Mouse (Mus musculus) liver, embryonic 11.5 days (tissue): Measurements from ENCODE around the gene Kalrn. TPM values are rescaled to one million over a fixed set of nuclear protein-coding genes. Genes with fewer than 3 reads are reported as not detected.

Source experiments
- ATAC-seq: fragments of 200-750 bp; cut with Nextera tagmentation; replicated peaks from 2 replicates; pipeline ENCODE4 v1.8.0; 2017; ENCODE audit warnings: moderate number of reproducible peaks, mild to moderate bottlenecking, moderate TSS enrichment, moderate library complexity; ENCODE audit not compliant: low FRiP score
- DNase-seq: peaks from one replicate; pipeline ENCODE4 v3.0.0-alpha.2; 2017; ENCODE audit warnings: low spot score
- H3K27ac ChIP-seq: fragments of 300-500 bp; sonication (generic); 2 replicates; pipeline ENCODE4 v1.5.1; 2014; ENCODE audit warnings: mild to moderate bottlenecking, low read depth, low read length, control low read depth
- H3K27me3 ChIP-seq: fragments of 300-500 bp; sonication (generic); replicated peaks from 2 replicates; pipeline ENCODE4 v1.6.1; 2014; ENCODE audit warnings: low read length, mixed read lengths; ENCODE audit not compliant: control insufficient read depth, insufficient read depth
- H3K36me3 ChIP-seq: fragments of 300-500 bp; sonication (generic); 2 replicates; pipeline ENCODE4 v1.6.1; 2014; ENCODE audit warnings: mild to moderate bottlenecking, low read length, moderate library complexity, mixed read lengths; ENCODE audit not compliant: control insufficient read depth, insufficient read depth
- H3K4me1 ChIP-seq: fragments of 300-500 bp; sonication (generic); replicated peaks from 2 replicates; pipeline ENCODE4 v1.6.1; 2014; ENCODE audit warnings: low read length, mixed read lengths; ENCODE audit not compliant: control insufficient read depth, insufficient read depth
- H3K4me2 ChIP-seq: fragments of 300-500 bp; sonication (generic); 2 replicates; pipeline ENCODE4 v1.6.1; 2014; ENCODE audit warnings: mild to moderate bottlenecking, control low read depth, moderate library complexity
- H3K4me3 ChIP-seq: fragments of 300-500 bp; sonication (generic); 2 replicates; pipeline ENCODE4 v1.5.1; 2014; ENCODE audit warnings: low read depth, low read length, control low read depth
- H3K9ac ChIP-seq: fragments of 300-500 bp; sonication (generic); 2 replicates; pipeline ENCODE4 v1.6.1; 2014; ENCODE audit warnings: low read depth, low read length, control low read depth
- H3K9me3 ChIP-seq: fragments of 300-500 bp; sonication (generic); 2 replicates; pipeline ENCODE4 v1.6.1; 2016; ENCODE audit warnings: low read length, inconsistent platforms, mixed read lengths; ENCODE audit not compliant: control insufficient read depth
- WGBS: fragments of 180-500 bp; shearing (Covaris S2); extraction: QIAGEN DNeasy Blood & Tissue Kit; methylation state at CpG from one replicate; pipeline ENCODE4 v1.1.7; 2014; 5-methylcytosine and 5-hydroxymethylcytosine counted together
- polyA plus RNA-seq: library from polyadenylated mRNA; unstranded; fragments of >200 nt; fragmentation: Nextera tagmentation; extraction: Ambion mirVana; gene quantifications from 2 replicates; pipeline ENCODE4 v1.2.1, GENCODE M21; 2014

The Kalrn gene
- polyA plus RNA-seq, 1 experiment from 2014 or later, result 25.1 TPM

DNA sequence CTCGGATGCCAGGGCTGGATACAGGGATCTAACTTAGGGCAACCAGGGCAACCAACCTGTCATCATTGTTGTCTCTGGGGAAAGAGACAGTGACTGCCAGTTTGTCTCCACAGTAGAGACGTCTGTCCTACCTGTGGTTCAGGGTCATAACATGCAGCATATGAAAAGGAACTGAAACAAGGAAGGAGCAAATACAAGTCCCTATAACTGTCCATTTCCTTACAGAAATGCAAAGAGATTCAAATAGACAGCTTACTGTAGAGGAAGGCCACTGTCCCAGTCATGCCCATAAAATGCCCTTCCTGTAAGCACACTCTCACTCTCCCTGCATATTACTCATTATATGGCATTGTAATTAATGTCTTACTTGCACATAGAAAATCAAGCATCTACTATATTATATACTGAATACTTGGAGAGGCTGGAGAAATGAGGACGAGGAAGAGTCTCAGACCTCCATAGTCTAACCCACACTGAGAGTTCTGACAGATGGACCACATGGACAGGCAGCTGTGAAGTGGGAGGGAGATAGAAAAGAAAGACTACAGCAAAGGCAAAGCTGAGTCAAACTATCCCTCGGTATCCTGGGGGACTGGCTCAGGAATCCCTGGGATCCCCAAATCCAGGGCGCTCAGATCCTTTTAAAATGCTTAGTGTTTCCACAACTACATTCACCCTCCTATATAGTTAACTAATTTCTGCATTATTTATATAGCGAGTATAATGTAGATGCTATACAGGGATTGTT, 530.1 kb downstream of the Kalrn start:
- H3K9me3 ChIP-seq, result no peaks in the 10 kb centered on the region
- ATAC-seq (no peak), DNase-seq (no peak)
- H3K27ac ChIP-seq, result no peak overlapping the region
- peaks cover 39% of the 10 kb centered on the region for H3K4me1 ChIP-seq
- H3K4me2 ChIP-seq, result no peak overlapping the region
- no peak overlapping the region for H3K4me3 ChIP-seq
- H3K9ac ChIP-seq, result no peak overlapping the region
- no peaks in the 10 kb centered on the region for H3K27me3 ChIP-seq
- 0 out of 2 replicates have a peak, but pooled peaks cover 3% of the 10 kb centered on the region for H3K36me3 ChIP-seq
- 93% methylated on average over 6 of the region's 6 CpGs for WGBS

DNA sequence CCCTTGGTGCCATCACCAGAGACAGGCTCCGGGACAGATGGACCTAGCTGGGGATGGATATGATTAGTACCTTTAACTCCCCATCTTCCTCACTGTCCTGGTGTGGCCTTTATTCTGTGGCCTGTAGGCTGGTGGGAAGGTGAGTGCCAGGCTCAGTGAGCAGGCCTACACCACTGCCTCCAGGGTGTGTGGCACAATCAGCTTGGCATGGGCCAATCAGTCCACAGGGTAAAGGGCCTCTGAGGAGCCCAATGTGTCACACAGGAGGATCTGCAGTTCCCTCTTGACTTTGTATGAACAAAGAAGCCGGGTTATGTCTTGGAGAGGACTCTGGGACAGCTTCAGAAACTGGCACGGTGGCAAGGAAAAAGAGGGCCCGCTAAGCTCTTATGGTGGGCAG, 530.7 kb downstream of the Kalrn start:
- Histone ChIP-seq H3K4me1 (peaks cover 36% of the 10 kb centered on the region), H3K4me2 (no peak overlapping the region)

DNA sequence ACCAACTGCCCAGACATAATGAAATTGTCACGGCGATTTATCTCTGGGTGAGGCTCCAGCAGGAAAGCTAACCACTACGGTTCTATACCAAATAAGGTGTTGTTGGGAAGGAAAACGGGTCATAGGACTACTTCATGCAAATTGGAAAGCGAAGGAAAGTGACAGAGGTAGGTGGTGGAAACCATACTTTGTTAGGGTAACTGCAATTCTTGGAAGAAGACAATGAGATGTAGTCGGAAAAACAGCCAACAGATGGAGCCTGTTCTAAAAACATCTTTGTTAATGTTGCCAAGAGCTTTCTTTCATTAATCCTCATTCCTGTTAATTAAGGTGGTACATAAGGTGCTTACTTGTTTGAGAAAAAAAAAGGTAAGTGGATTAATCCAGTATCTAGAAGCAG, 533.1 kb downstream of the Kalrn start:
- H3K4me1 ChIP-seq, result peaks cover 41% of the 10 kb centered on the region
- no peak overlapping the region for H3K4me2 ChIP-seq
- H3K36me3 ChIP-seq, result 0 out of 2 replicates have a peak, but pooled peaks cover 3% of the 10 kb centered on the region
- ATAC-seq (no peak), DNase-seq (no peak)
- WGBS, result 75% methylated on average over 6 of the region's 6 CpGs
- no peak overlapping the region for H3K9ac ChIP-seq
- no peak overlapping the region for H3K27ac ChIP-seq
- no peaks in the 10 kb centered on the region for H3K27me3 ChIP-seq
- no peaks in the 10 kb centered on the region for H3K9me3 ChIP-seq
- no peak overlapping the region for H3K4me3 ChIP-seq

More for the DNA sequence above, 530.7 kb downstream of the Kalrn start:
- Histone ChIP-seq H3K36me3 (0 out of 2 replicates have a peak, but pooled peaks cover 3% of the 10 kb centered on the region), H3K27me3 (no peaks in the 10 kb centered on the region), H3K27ac (no peak overlapping the region), H3K9ac (no peak overlapping the region), H3K9me3 (no peaks in the 10 kb centered on the region), H3K4me3 (no peak overlapping the region)
- DNase-seq (no peak), ATAC-seq (no peak)
- WGBS, result 94% methylated on average over 4 of the region's 4 CpGs

DNA sequence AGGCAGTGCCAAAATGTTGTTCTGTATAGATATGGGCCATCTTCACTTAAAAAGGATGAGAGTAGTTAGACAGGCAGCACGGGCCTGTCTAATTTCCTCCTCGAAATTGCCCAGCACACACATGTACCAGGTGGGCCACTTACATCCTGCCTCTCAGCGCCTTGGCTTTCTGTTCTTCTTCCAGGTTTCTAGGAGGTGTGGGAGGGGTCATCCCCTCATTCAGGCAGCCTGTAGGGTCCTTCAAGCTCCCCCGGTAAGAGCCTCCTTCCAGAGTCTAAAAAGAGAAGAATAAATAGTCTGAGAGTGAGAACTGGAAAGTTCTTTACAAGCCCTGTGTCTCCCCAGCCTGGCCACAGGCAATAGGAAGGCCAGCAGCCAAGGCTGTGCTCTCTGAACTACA, 533.6 kb downstream of the Kalrn start:
- H3K4me3 ChIP-seq, result no peak overlapping the region
- WGBS, result 80% methylated on average over 4 of the region's 4 CpGs
- ATAC-seq (no peak), DNase-seq (no peak)
- peaks cover 41% of the 10 kb centered on the region for H3K4me1 ChIP-seq
- H3K4me2 ChIP-seq, result no peak overlapping the region
- H3K27ac ChIP-seq, result no peak overlapping the region
- H3K9me3 ChIP-seq, result no peaks in the 10 kb centered on the region
- H3K9ac ChIP-seq, result no peak overlapping the region
- 0 out of 2 replicates have a peak, but pooled peaks cover 3% of the 10 kb centered on the region for H3K36me3 ChIP-seq
- no peaks in the 10 kb centered on the region for H3K27me3 ChIP-seq

DNA sequence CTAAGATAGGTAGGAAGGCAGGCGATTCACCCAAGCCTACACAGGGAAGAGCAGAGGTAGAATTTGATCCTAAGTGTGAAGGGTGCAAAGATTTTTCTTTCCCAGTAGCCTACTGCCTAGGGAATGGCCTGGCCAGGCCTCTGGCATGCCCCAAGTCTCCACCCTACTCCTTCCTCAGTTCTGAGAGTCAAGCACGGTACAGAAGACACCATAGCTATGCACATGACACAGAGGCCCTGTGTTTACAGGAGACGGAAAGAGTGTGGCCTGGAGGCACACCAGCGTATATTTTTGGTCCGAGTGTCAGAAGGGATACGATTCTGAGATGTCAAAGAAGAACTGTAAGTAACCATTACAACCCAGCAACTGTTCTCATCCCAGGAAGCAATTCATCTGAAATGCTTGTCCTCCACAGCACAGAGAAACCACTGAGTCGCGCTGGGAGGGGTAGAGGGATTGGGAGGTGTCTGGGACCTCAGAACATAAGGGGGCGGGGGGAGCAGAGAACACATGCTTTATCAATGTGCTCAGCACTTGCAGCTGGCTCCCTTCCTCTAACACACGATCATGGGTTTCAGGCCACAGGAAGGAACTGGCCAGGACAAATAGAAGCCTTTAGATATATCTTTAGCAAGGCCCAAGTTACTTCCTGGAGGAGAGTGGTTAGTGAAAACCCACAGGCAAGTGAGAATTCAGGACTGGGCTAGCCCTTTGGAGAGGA, 536.8 kb downstream of the Kalrn start:
- peak overlapping the region; percentile 74 for H3K27ac ChIP-seq
- H3K4me2 ChIP-seq, result peak overlapping the region; percentile 1; the same call in 1 of the 2 replicates
- peaks cover under 1% of the 10 kb centered on the region; the same call in 1 of the 2 replicates for H3K36me3 ChIP-seq
- H3K4me1 ChIP-seq, result peaks cover 67% of the 10 kb centered on the region
- H3K4me3 ChIP-seq, result no peak overlapping the region
- 36% methylated on average over 10 of the region's 10 CpGs for WGBS
- ATAC-seq, result peak; percentile 80
- H3K9ac ChIP-seq, result peak overlapping the region; percentile 15; the same call in 1 of the 2 replicates
- no peaks in the 10 kb centered on the region for H3K27me3 ChIP-seq
- DNase-seq, result no peak
- no peaks in the 10 kb centered on the region for H3K9me3 ChIP-seq

DNA sequence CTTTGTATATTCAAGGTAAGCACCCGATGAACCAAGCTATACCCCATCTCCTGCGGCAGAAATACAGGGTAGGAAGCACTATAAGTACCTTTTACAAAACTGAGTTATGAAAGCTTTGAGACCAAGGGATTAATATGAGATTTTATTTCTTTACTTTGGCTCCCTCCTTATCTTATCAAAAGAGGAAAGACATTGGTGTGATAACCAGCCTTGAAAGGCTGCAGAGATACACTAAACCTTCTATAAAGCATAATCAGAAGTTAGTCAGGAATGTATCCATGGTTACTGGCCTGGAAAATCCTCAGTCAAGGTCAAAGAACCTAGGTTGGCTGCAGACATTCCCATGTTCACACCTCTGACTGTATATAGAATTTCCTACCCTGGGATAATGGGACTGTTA, 537.6 kb downstream of the Kalrn start:
- H3K27ac ChIP-seq, result peak overlapping the region; percentile 74; the same call in 1 of the 2 replicates
- WGBS, result 73% methylated on average over 2 of the region's 2 CpGs

DNA sequence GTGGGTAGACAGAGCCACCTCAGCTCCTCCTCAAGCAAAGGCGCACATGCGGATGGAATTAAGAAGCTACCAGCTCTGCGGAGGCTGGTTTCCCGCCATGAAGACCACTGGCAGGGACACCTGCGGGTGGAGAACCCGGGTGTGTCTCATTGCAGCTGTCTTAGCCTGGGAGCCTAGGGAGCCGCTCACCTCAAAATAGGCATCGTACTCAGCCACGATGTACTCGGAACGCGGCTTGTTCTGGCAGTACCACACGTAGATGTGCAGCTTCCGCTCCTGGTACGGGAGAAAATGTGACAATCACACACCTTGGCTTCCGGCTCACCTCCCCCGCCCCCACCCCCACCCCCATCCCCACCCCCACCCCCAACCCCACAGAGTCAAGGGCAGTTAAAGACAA, 539.1 kb downstream of the Kalrn start:
- no peaks in the 10 kb centered on the region for H3K27me3 ChIP-seq
- ATAC-seq (no peak), DNase-seq (no peak)
- H3K9me3 ChIP-seq, result no peaks in the 10 kb centered on the region
- no peak overlapping the region for H3K4me3 ChIP-seq
- no peak overlapping the region for H3K4me2 ChIP-seq
- peaks cover 85% of the 10 kb centered on the region for H3K4me1 ChIP-seq
- 78% methylated on average over 17 of the region's 17 CpGs for WGBS
- peaks cover 4% of the 10 kb centered on the region; the same call in 1 of the 2 replicates for H3K36me3 ChIP-seq
- no peak overlapping the region for H3K9ac ChIP-seq
- no peak overlapping the region for H3K27ac ChIP-seq

More for the DNA sequence above, 537.6 kb downstream of the Kalrn start:
- H3K4me3 ChIP-seq, result no peak overlapping the region
- no peak for ATAC-seq
- H3K27me3 ChIP-seq, result no peaks in the 10 kb centered on the region
- H3K4me2 ChIP-seq, result peak overlapping the region; percentile 56
- H3K9me3 ChIP-seq, result no peaks in the 10 kb centered on the region
- no peak for DNase-seq
- peaks cover 4% of the 10 kb centered on the region; the same call in 1 of the 2 replicates for H3K36me3 ChIP-seq
- H3K4me1 ChIP-seq, result peaks cover 75% of the 10 kb centered on the region
- no peak overlapping the region for H3K9ac ChIP-seq

DNA sequence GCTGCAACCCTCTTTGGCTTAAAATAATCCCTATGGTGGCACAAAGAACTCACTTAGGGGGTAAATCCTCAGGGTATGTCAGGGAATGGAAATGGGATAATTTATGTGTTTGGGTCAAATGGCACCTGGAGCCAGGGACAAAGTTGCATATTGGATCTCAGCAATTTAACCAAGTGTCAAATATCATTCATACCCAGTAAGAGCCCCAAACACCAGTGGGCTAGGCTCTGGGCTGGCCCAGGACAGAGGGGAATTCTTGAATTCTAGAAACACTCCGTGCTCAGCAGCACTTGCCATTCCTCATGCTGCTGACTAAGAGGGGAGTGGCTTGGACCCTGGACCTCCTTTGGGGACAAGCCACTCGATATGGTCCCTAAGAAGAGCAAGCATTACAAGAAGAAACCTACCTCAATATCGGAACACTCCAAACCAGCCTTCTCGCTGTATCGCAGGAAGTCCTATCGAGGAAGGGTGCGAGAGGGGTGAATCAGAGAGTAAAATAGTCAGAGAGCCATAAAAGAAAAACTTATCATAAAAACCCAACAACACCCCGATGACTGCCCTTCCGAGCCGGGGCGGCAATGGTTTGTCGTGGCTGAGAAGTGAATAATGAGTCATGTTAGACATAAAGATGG, 541.2 kb downstream of the Kalrn start:
- no peaks in the 10 kb centered on the region for H3K9me3 ChIP-seq
- H3K27ac ChIP-seq, result peak overlapping the region; percentile 93
- H3K27me3 ChIP-seq, result no peaks in the 10 kb centered on the region
- H3K36me3 ChIP-seq, result peaks cover 15% of the 10 kb centered on the region
- no peak overlapping the region for H3K4me3 ChIP-seq
- peak overlapping the region; percentile 66 for H3K4me2 ChIP-seq
- 70% methylated on average over 12 of the region's 12 CpGs for WGBS
- peaks cover 74% of the 10 kb centered on the region for H3K4me1 ChIP-seq
- no peak for DNase-seq
- H3K9ac ChIP-seq, result peak overlapping the region; percentile 39; the same call in 1 of the 2 replicates
- ATAC-seq, result no peak
